Mouse (Mus musculus) MEL (cell line): ENCODE results near the gene Fhdc1. TPM values are rescaled to one million over a fixed set of nuclear protein-coding genes. Genes with fewer than 3 reads are reported as not detected.

Source experiments
- DNase-seq: peaks from one replicate; pipeline ENCODE4 v3.0.0; 2011; ENCODE audit warnings: low read depth, low spot score
- H3K27ac ChIP-seq: 2 replicates; pipeline ENCODE4 v1.5.1; 2012; ENCODE audit warnings: low read depth, mild to moderate bottlenecking, control low read depth, low read length, moderate library complexity; ENCODE audit not compliant: control insufficient read depth
- H3K27me3 ChIP-seq, 2 experiments: fragments of 150-350 bp in 1 of 2; sonication (generic) in 1 of 2; 2 replicates each; pipeline ENCODE4 v1.6.1; 2012; ENCODE audit warnings: low read length in 2 of 2, mild to moderate bottlenecking in 2 of 2, improper control_type of control experiment in 1 of 2, moderate library complexity in 1 of 2; ENCODE audit not compliant: insufficient read depth in 2 of 2, control insufficient read depth in 1 of 2
- H3K36me3 ChIP-seq, 2 experiments: 2 replicates each; pipeline ENCODE4 v1.6.1; 2012 to 2014; ENCODE audit warnings: low read length in 2 of 2, improper control_type of control experiment in 1 of 2, inconsistent platforms in 1 of 2, mild to moderate bottlenecking in 1 of 2; ENCODE audit not compliant: insufficient read depth in 2 of 2, control insufficient read depth in 1 of 2
- H3K4me1 ChIP-seq, 2 experiments: fragments of 150-350 bp in 1 of 2; sonication (generic) in 1 of 2; 2 replicates each; pipeline ENCODE4 v1.6.1; 2012; ENCODE audit warnings: low read length in 2 of 2, improper control_type of control experiment in 1 of 2, mild to moderate bottlenecking in 1 of 2; ENCODE audit not compliant: insufficient read depth in 2 of 2, control insufficient read depth in 1 of 2
- H3K4me3 ChIP-seq, 2 experiments: fragments of 150-350 bp in 1 of 2; sonication (generic) in 1 of 2; 2 replicates each; pipeline ENCODE4 v1.5.1; 2012; ENCODE audit warnings: low read depth in 2 of 2, low read length in 2 of 2, mild to moderate bottlenecking in 2 of 2, moderate library complexity in 2 of 2, control low read depth in 1 of 2, improper control_type of control experiment in 1 of 2; ENCODE audit not compliant: control insufficient read depth in 1 of 2, insufficient read depth in 1 of 2
- H3K79me2 ChIP-seq: 2 replicates; pipeline ENCODE4 v1.6.1; 2012; ENCODE audit warnings: mild to moderate bottlenecking, low read length, moderate library complexity; ENCODE audit not compliant: control insufficient read depth, poor library complexity, insufficient read depth
- H3K9ac ChIP-seq: 2 replicates; pipeline ENCODE4 v1.6.1; 2012; ENCODE audit warnings: low read depth, mild to moderate bottlenecking, control low read depth, low read length, moderate library complexity; ENCODE audit not compliant: control insufficient read depth, poor library complexity, severe bottlenecking
- H3K9me3 ChIP-seq: fragments of 150-350 bp; sonication (generic); replicated peaks from 2 replicates; pipeline ENCODE4 v1.6.1; 2012; ENCODE audit warnings: mild to moderate bottlenecking, low read length, improper control_type of control experiment, moderate library complexity; ENCODE audit not compliant: insufficient read depth
- CHD2 ChIP-seq: IDR thresholded peaks from 2 replicates; pipeline ENCODE4 v1.6.1; 2011; ENCODE audit warnings: low read length, improper control_type of control experiment
- MEF2A ChIP-seq: IDR thresholded peaks from 2 replicates; pipeline ENCODE4 v1.6.1; 2014; ENCODE audit warnings: low read depth, mild to moderate bottlenecking, inconsistent platforms, low read length, improper control_type of control experiment; ENCODE audit not compliant: poor library complexity, insufficient replicate concordance, severe bottlenecking; ENCODE audit errors: extremely low read depth
- MYC ChIP-seq: IDR thresholded peaks from 2 replicates; pipeline ENCODE4 v1.6.1; 2011; ENCODE audit warnings: low read depth, mild to moderate bottlenecking, low read length, improper control_type of control experiment, moderate library complexity
- ZC3H11A ChIP-seq: IDR thresholded peaks from 2 replicates; pipeline ENCODE4 v1.6.1; 2012; ENCODE audit warnings: low read depth, mild to moderate bottlenecking, inconsistent platforms, low read length, improper control_type of control experiment
- polyA plus RNA-seq, 2 experiments: library from polyadenylated mRNA; stranded (reverse) in 1 of 2; unstranded in 1 of 2; fragments of >175 nt in 1 of 2; fragments of >200 nt in 1 of 2; gene quantifications; 2 replicates each; pipeline versions ENCODE4 v1.2.1 to v1.2.4; 2012; ENCODE audit warnings: low replicate concordance in 2 of 2, low read depth in 1 of 2; ENCODE audit not compliant: insufficient read length in 2 of 2, insufficient read depth in 1 of 2, missing spikeins in 1 of 2
- total RNA-seq: library from RNA; depleted of rRNA; stranded (reverse); fragments of 300-350 nt; gene quantifications from 2 replicates; pipeline ENCODE4 v1.2.3, GENCODE M21; 2012; rRNA removed

Gene Fhdc1
- total and polyA plus RNA-seq, 3 experiments: 0.54 to 2.0 TPM; not detected in 1

DNA sequence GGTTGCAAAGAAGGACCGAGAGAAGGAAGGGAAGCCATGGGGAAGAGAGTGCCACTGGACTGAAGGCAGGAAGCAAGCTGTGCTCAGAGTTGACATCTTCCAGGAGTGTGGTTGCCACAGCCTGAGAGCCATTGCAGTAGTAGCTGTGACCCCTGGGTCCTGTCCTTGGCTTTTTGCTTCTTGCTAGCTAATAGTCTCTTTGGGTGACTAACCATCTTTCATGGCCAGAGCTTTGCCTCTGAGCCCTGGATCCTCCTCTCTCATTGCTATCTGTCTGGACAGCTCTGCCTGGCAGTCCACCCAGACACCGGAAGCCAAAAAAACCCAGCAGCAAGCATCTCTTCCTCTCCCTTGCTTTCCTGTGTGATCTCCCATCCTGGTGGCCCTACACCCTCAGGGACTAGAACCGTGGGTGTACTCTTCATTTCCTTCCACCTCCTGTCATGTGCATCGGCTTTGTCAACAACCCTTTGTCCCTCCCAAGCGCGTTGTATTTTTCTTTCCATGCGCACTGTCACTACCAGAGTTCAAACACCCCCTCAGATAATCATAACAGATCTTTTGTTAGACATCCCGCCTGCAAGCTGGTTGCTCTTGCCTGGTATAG, 85.3 kb downstream of the Fhdc1 start:
- Histone ChIP-seq H3K9ac (no peak overlapping the region), H3K9me3 (no peaks in the 10 kb centered on the region), H3K27ac (no peak overlapping the region)
- TF ChIP-seq CHD2: no peak
- no peak for TF ChIP-seq ZC3H11A
- TF ChIP-seq MYC: no peak
- no peak for TF ChIP-seq MEF2A
- TF ChIP-seq, all 39 proteins: peak for 0
- no peak overlapping the region for H3K4me3 ChIP-seq
- no peaks in the 10 kb centered on the region for H3K79me2 ChIP-seq
- H3K36me3 ChIP-seq: no peaks in the 10 kb centered on the region
- no peaks in the 10 kb centered on the region for H3K4me1 ChIP-seq
- no peaks in the 10 kb centered on the region; a peak in 1 of 4 replicates for H3K27me3 ChIP-seq
- DNase-seq: no peak

Other genes with a start within 250 kb of the Fhdc1 start
- gene Trim2, start 173.6 kb downstream of the Fhdc1 start, total RNA-seq: 1.7 and 2.8 TPM in 2 replicates
- 1 to 10 TPM in 1 of 2 experiments, not detected in 1; 4.4 TPM for gene Trim2, start 173.6 kb downstream of the Fhdc1 start, polyA plus RNA-seq
- gene Arfip1, start 102.2 kb upstream of the Fhdc1 start, total RNA-seq: 12.5 and 14.8 TPM in 2 replicates
- gene Arfip1, start 102.2 kb upstream of the Fhdc1 start, polyA plus RNA-seq: 10 to 100 TPM in 1 of 2 experiments, not detected in 1; 15.4 TPM
- gene Tigd4, start 113.1 kb upstream of the Fhdc1 start, total RNA-seq: not detected in 2 replicates
- not detected for gene Tigd4, start 113.1 kb upstream of the Fhdc1 start, polyA plus RNA-seq
- gene Tmem154, start 185.8 kb upstream of the Fhdc1 start, total RNA-seq: 0.03 and 0.12 TPM in 2 replicates
- gene Tmem154, start 185.8 kb upstream of the Fhdc1 start, polyA plus RNA-seq: under 1 TPM in 1 of 2 experiments, not detected in 1; 0.10 TPM